Mouse (Mus musculus) thymus, postnatal 36 days (tissue): Measurements from ENCODE around the gene Dbt.
A peak's percentile ranks its signal among the peaks of the same experiment; 100 is the strongest.

Experiments used
- DNase-seq, 2 experiments: peaks; one replicate each; pipeline ENCODE4 v3.0.0; 2022; ENCODE audit warnings: mixed read lengths in 2 of 2

Dbt gene

GRCm38 (mm10) chr3:116542532-116542931, 29.7 kb downstream of the Dbt start:
- DNase-seq = no peak

GRCm38 (mm10) chr3:116547430-116547829, 34.6 kb downstream of the Dbt start:
- DNase-seq = no peak

DNA sequence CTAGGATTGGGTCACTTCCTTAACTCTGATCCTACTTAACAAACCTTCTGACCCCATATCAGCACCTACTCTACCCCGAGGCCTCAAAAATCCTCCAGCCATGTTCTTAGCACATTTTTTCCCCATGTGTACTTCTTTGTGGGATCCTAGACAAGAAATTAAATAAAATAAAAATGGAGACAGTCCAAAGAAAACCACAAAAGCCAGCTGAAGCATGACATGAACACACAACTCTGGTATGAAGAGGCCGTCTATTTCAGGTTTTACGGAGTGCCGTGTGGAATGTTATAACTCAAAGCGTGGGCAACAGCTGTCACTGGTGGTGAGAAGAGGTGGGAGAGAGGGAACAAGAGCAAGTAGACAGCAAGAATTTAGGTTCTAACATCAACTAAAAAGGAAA, 38.5 kb downstream of the Dbt start:
- no peak for DNase-seq

GRCm38 (mm10) chr3:116561315-116561714, 48.4 kb downstream of the Dbt start:
- DNase-seq = peak; percentile 27 to 28

DNA sequence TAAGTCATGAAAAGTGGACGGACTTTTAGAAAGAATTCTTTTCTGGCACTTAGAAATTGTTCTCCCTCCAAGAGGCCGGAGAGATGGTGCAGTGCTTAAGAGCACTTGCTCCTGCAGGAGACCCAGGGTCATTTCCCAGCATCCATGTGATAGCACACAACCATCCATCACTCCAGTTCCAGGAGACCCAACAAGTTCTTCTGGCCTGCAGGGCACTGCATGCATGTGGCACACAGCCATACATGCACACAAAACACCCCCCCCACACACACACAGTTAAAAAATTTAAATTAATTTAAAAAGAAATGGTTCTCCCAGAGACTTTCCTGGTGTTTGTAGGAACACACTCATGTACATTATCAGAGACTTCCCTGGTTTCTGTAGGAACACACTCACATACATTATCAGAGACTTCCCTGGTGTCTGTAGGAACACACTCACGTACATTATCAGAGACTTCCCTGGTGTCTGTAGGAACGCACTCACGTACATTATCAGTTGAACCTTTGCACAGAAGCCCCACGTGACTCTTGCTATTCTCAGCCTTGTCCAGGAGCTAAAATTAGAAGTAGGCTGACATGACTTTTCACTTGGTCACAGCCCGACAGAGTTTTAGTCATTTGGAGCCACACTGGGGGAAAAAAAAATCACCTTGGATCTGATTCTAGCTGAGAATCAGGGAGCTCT, 49.7 kb downstream of the Dbt start, which contains the start of gene Lrrc39:
TSS of gene Lrrc39 (plus strand) at position 566 of the 687 bp plus-strand sequence.
- no peak for DNase-seq

GRCm38 (mm10) chr3:116563095-116563492, 50.2 kb downstream of the Dbt start:
- DNase-seq = no peak

- DNase-seq = no peak
Measured at GRCm38 (mm10) chr3:116570628-116571027, 57.8 kb downstream of the Dbt start.

GRCm38 (mm10) chr3:116577286-116577685, 64.4 kb downstream of the Dbt start:
- DNase-seq = no peak

DNA sequence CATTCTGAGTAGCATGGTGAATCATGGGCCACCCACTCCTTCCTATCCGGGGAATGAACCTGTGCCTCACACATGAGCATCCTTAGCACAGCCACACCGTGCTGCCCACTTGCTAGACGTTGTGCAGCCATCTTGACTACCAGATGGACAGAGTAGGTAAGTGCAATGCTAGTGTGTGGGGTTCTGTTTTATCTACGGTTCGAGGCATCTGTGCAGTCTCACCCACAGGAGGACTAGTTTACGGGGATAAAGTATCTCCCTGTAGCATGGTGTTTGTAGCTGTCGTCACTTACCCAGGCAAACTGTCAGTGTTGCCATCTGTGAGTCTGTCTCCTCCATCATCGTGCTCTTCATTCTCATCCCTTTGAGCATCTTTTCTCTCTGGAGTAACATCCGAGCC, 69.3 kb downstream of the Dbt start:
- DNase-seq = no peak

DNA sequence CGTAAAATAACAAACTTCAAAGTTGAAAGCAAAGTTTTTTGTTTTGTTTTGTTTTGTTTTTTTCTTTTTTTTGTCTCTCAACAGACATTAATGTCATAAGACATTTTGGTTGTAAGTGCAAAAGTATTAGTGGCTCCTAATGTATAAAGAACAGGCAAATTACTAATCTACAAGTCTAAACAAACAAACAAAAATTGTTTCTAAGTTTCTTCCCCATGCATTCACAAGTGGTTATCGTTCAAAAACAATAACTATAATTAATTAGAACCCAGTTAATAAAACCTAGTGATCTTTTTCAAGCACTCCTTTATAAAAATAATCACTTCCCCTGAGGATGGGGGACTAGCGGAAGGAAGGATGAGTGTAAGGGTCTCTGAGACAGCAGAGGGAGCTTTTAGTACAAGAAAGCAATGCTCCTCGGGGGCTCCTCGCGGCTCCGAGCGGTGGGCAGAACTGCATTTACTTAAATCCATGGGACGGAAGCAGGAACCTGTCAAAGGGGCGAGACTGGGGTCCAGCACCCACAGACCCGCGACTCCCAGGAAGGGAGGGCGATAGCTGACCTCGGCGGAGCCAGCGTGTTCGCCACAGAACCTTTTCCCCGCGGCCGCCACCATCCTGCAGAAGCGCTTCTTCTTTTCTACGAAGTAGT, 81.3 kb downstream of the Dbt start:
- no peak for DNase-seq

- DNase-seq = peak; percentile 96 to 98
Measured at GRCm38 (mm10) chr3:116594728-116595602, 82.1 kb downstream of the Dbt start, which contains the start of gene Sass6. Gene Sass6, plus strand, starts transcription at chr3:116594982.

- DNase-seq = no peak
Measured at GRCm38 (mm10) chr3:116595603-116595991, 82.7 kb downstream of the Dbt start.
